Mouse (Mus musculus): ENCODE measurements around the gene Unk. TPM values are rescaled to one million over a fixed set of nuclear protein-coding genes. Genes with fewer than 3 reads are reported as not detected.
A peak's percentile ranks its signal among the peaks of the same experiment; 100 is the strongest.

The Unk gene
- total and polyA plus RNA-seq, 3 experiments: 17.2 to 80.7 (median 50.1) TPM

- no peak for ATAC-seq (ENCODE audit: extremely low read depth, insufficient number of reproducible peaks, low FRiP score, poor library complexity, severe bottlenecking)
- Histone ChIP-seq H3K4me3 (ENCODE audit: low read depth, low read length) (no peak overlapping the region), H3K27me3 (ENCODE audit: insufficient read depth, low read length) (no peaks in the 10 kb centered on the region), H3K4me1 (ENCODE audit: insufficient read depth, low read depth, low read length) (peaks cover 91% of the 10 kb centered on the region), H3K36me3 (replicated peaks) (peaks cover 82% of the 10 kb centered on the region), H3K9me3 (replicated peaks) (no peaks in the 10 kb centered on the region)
- DNase-seq (ENCODE audit: low spot score): no peak
- TF ChIP-seq CTCF (IDR thresholded peaks at IDR 0.05; ENCODE audit: low read depth, low read length) (peak; percentile 48; the same call in 1 of the 2 replicates), GATA1 (IDR thresholded peaks at IDR 0.05; ENCODE audit: borderline replicate concordance, low read length) (no peak)
These were observed 51.0 kb downstream of the Unk start for GRCm38 (mm10) chr11:116081081-116081480.

GRCm38 (mm10) chr11:116083096-116083672 lies 53.1 kb downstream of the Unk start:
- H3K36me3 ChIP-seq (replicated peaks): peaks cover 74% of the 10 kb centered on the region
- H3K4me1 ChIP-seq (ENCODE audit: insufficient read depth, low read depth, low read length): peaks cover 82% of the 10 kb centered on the region
- DNase-seq (ENCODE audit: low spot score) (no peak), ATAC-seq (ENCODE audit: extremely low read depth, insufficient number of reproducible peaks, low FRiP score, poor library complexity, severe bottlenecking) (no peak)
- no peak overlapping the region for H3K4me3 ChIP-seq (ENCODE audit: low read depth, low read length)
- H3K9me3 ChIP-seq (replicated peaks): no peaks in the 10 kb centered on the region
- H3K27me3 ChIP-seq (ENCODE audit: insufficient read depth, low read length): no peaks in the 10 kb centered on the region
- no peak for TF ChIP-seq TAL1 (conservative IDR thresholded peaks at IDR 0.05; ENCODE audit: low read depth, low read length)
- TF ChIP-seq GATA1 (IDR thresholded peaks at IDR 0.05; ENCODE audit: borderline replicate concordance, low read length): no peak
- no peak for TF ChIP-seq POLR2AphosphoS5 (IDR thresholded peaks at IDR 0.05; ENCODE audit: insufficient replicate concordance, low read depth, low read length)
- no peak for TF ChIP-seq CTCF (IDR thresholded peaks at IDR 0.05; ENCODE audit: low read depth, low read length)
- TF ChIP-seq GATA2 (IDR thresholded peaks at IDR 0.05; ENCODE audit: borderline replicate concordance, low read depth, low read length): no peak

- DNase-seq (ENCODE audit: low spot score) (no peak), ATAC-seq (ENCODE audit: extremely low read depth, insufficient number of reproducible peaks, low FRiP score, poor library complexity, severe bottlenecking) (no peak)
- H3K36me3 ChIP-seq (replicated peaks): peaks cover 66% of the 10 kb centered on the region
- no peak overlapping the region; the same call in 1 of the 2 replicates for H3K4me3 ChIP-seq (ENCODE audit: low read depth, low read length)
- no peaks in the 10 kb centered on the region for H3K9me3 ChIP-seq (replicated peaks)
- TF ChIP-seq GATA1 (IDR thresholded peaks at IDR 0.05; ENCODE audit: borderline replicate concordance, low read length) (no peak), POLR2AphosphoS5 (IDR thresholded peaks at IDR 0.05; ENCODE audit: insufficient replicate concordance, low read depth, low read length) (no peak), CTCF (IDR thresholded peaks at IDR 0.05; ENCODE audit: low read depth, low read length) (no peak), TAL1 (conservative IDR thresholded peaks at IDR 0.05; ENCODE audit: low read depth, low read length) (no peak), GATA2 (IDR thresholded peaks at IDR 0.05; ENCODE audit: borderline replicate concordance, low read depth, low read length) (no peak)
- peaks cover 79% of the 10 kb centered on the region for H3K4me1 ChIP-seq (ENCODE audit: insufficient read depth, low read depth, low read length)
- no peaks in the 10 kb centered on the region for H3K27me3 ChIP-seq (ENCODE audit: insufficient read depth, low read length)
These were observed 54.0 kb downstream of the Unk start for GRCm38 (mm10) chr11:116084166-116084565.

GRCm38 (mm10) chr11:116086258-116087193 lies 56.4 kb downstream of the Unk start, which contains the start of gene Wbp2:
TSS of gene Wbp2 (minus strand) at chr11:116086995.
- TF ChIP-seq GATA1 (IDR thresholded peaks at IDR 0.05; ENCODE audit: borderline replicate concordance, low read length): no peak
- TF ChIP-seq GATA2 (IDR thresholded peaks at IDR 0.05; ENCODE audit: borderline replicate concordance, low read depth, low read length): no peak
- TF ChIP-seq CTCF (IDR thresholded peaks at IDR 0.05; ENCODE audit: low read depth, low read length): no peak

GRCm38 (mm10) chr11:116087194-116088130 lies 57.3 kb downstream of the Unk start:
- Histone ChIP-seq H3K4me1 (ENCODE audit: insufficient read depth, low read depth, low read length) (peaks cover 73% of the 10 kb centered on the region), H3K4me3 (ENCODE audit: low read depth, low read length) (peak overlapping the region; percentile 73), H3K27me3 (ENCODE audit: insufficient read depth, low read length) (no peaks in the 10 kb centered on the region), H3K36me3 (replicated peaks) (peaks cover 36% of the 10 kb centered on the region), H3K9me3 (replicated peaks) (no peaks in the 10 kb centered on the region)
- DNase-seq (ENCODE audit: low spot score): peak; percentile 60
- ATAC-seq (ENCODE audit: extremely low read depth, insufficient number of reproducible peaks, low FRiP score, poor library complexity, severe bottlenecking): peak; percentile 31; the same call in 1 of the 2 replicates
- peak; percentile 54 for TF ChIP-seq CTCF (IDR thresholded peaks at IDR 0.05; ENCODE audit: low read depth, low read length)
- no peak for TF ChIP-seq GATA1 (IDR thresholded peaks at IDR 0.05; ENCODE audit: borderline replicate concordance, low read length)
- no peak; the same call in 1 of the 2 replicates for TF ChIP-seq POLR2AphosphoS5 (IDR thresholded peaks at IDR 0.05; ENCODE audit: insufficient replicate concordance, low read depth, low read length)

More at GRCm38 (mm10) chr11:116086258-116087193, 56.4 kb downstream of the Unk start, which contains the start of gene Wbp2:
- Histone ChIP-seq H3K4me3 (ENCODE audit: low read depth, low read length) (peak within 1 kb of the TSS; percentile 73), H3K4me1 (ENCODE audit: insufficient read depth, low read depth, low read length) (peaks cover 71% of the 10 kb centered on the region), H3K36me3 (replicated peaks) (peaks cover 44% of the 10 kb centered on the region), H3K27me3 (ENCODE audit: insufficient read depth, low read length) (no peaks in the 10 kb centered on the region), H3K9me3 (replicated peaks) (no peaks in the 10 kb centered on the region)
- DNase-seq (ENCODE audit: low spot score) (peak; percentile 96), ATAC-seq (ENCODE audit: extremely low read depth, insufficient number of reproducible peaks, low FRiP score, poor library complexity, severe bottlenecking) (peak; percentile 93)
